Mouse (Mus musculus) kidney, postnatal 14 days (tissue): Measurements from ENCODE around the gene Lrrfip1.

ENCODE experiments used
- DNase-seq: peaks from one replicate; pipeline ENCODE4 v3.0.0; 2022; ENCODE audit warnings: mixed read lengths

The Lrrfip1 gene

GRCm38 (mm10) chr1:91057311-91058245 lies 59.0 kb downstream of the Lrrfip1 start:
- no peak for DNase-seq

GRCm38 (mm10) chr1:91058251-91058650 lies 59.7 kb downstream of the Lrrfip1 start:
- DNase-seq, result no peak

- DNase-seq, result no peak
These were observed 61.5 kb downstream of the Lrrfip1 start for GRCm38 (mm10) chr1:91059792-91060604.

- peak; percentile 56 for DNase-seq
These were observed 62.6 kb downstream of the Lrrfip1 start for GRCm38 (mm10) chr1:91061105-91061504.

DNA sequence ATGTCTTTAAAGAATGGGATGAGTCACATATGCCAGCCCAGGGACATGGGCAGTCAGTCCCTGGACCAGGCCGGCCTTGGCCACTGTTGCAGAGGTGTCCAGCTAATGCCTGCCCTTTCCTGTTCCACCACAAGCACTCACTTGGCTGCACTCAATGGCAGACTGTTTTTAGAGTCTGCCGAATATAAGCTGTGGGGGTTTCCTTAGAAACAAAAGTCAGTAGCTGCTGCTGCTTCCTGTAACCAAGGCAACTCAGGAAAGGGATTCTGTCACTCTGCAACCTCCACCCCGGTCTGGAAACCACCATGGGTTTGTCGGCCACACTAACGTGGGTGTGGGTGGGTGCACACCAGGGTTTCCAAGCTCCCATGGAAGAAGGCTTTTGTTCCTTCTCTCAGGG lies 63.8 kb downstream of the Lrrfip1 start:
- DNase-seq, result peak; percentile 63

- DNase-seq, result no peak
These were observed 65.5 kb downstream of the Lrrfip1 start for GRCm38 (mm10) chr1:91064053-91064452.

GRCm38 (mm10) chr1:91064903-91065525 lies 66.5 kb downstream of the Lrrfip1 start:
- peak; percentile 51 for DNase-seq

DNA sequence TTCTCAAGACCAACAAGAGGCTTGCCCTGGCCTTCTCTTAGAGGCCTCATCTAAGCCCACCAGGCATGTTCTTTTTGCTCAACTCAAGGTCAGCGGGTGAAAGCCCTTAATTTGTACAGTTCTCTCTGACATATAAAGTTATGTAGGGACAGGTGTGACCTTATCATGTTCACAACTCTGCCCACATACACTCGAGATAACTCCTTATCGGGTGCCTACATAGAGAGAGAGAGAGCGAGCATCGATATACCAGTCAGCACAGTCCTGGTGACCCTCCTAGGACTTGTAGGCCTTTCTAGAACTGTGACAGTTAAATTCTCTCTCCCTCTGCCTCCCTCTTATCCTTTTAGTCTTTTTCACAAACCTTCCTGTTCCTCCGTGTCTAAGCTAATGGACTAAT lies 67.5 kb downstream of the Lrrfip1 start:
- no peak for DNase-seq

GRCm38 (mm10) chr1:91066599-91066998 lies 68.1 kb downstream of the Lrrfip1 start:
- no peak for DNase-seq

GRCm38 (mm10) chr1:91067716-91068115 lies 69.2 kb downstream of the Lrrfip1 start:
- no peak for DNase-seq

DNA sequence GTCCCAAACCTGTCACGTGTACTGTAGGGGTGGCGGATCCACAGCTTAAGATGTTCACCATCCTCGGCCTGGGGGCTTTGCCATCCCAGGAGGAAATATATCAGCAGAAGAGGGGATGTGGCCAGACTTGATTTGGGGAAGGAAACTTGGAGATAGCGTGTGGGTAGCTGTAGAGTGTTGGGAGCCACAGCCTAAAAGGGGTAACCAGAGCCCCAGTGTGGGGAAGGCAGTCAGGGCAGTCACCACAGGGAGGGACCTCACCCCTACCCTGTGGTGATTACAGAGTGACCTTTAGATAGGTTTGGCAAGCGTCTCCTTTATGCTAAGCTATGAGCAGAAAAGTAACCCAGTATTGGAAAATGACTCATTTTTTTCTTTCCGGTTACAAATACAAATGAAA lies 71.0 kb downstream of the Lrrfip1 start:
- DNase-seq, result no peak

DNA sequence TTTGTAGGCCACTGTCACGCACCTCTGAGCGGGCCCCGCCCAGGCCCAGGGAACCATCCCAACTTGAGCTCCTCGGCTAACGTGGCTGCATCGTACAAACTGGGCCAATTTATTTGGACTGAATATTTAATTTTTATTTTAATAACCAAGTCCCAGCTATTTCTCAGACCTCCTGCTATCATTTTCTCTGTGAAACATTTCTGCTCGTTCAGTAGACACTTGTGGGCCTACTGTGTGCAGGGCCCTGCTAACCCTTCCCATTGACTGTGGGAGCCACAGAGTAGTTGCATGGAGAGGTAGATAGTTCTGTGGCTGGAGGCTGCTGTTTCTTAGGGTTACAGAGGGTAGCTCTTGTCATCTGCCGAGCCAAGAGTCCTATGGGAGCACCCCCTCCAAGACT lies 72.0 kb downstream of the Lrrfip1 start:
- DNase-seq, result no peak

DNA sequence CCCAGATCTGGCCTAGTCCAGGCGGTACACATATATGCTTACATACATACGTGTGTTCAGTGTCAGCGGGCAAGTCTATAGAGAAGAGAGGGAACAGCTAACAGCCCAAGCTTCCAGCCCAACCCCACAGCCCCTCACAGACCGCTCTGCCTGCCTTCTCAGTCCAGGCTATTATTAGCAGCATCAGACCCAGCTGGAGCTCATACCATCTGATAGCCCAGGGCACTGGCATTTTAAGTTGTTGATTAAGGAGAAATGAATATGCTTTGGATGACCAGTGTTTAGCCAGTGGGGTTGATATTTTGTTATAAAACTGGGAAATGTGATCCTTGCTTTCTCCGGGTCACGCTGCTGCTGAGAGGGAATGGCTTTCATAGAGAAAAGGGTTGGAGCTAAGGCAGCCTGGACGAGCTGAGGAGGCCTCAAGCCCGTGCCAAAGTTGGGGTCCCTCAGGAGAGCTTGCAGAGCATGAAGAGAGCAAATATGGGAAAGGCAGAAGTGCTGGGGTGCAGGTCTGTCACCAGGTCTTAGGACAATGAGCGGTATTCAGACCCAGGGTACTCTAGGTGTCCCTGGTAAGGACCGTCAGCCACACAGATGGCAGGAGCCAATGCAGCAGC lies 73.2 kb downstream of the Lrrfip1 start:
- no peak for DNase-seq

DNA sequence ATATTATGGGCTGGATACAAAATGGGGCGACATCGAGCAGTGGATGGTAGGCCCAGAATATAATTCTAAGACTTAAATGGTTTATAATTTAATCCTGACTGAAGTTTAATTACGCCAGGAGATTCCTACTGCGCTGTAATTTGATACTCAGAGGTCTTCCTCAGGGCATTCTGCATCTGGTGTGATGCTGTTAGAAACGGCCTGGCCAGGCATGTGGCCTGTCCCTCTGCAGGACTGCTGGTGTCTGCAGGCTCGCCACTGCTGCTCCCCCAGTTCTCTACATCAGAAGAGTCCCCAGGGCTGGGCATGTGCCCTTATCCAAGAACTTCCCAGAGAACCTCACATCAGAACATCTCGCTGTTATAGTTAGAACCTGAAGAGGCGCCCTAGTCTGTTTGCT lies 78.4 kb downstream of the Lrrfip1 start:
- DNase-seq, result no peak

GRCm38 (mm10) chr1:91077456-91077855 lies 78.9 kb downstream of the Lrrfip1 start:
- DNase-seq, result no peak

- no peak for DNase-seq
These were observed 79.4 kb downstream of the Lrrfip1 start for GRCm38 (mm10) chr1:91077980-91078379.

DNA sequence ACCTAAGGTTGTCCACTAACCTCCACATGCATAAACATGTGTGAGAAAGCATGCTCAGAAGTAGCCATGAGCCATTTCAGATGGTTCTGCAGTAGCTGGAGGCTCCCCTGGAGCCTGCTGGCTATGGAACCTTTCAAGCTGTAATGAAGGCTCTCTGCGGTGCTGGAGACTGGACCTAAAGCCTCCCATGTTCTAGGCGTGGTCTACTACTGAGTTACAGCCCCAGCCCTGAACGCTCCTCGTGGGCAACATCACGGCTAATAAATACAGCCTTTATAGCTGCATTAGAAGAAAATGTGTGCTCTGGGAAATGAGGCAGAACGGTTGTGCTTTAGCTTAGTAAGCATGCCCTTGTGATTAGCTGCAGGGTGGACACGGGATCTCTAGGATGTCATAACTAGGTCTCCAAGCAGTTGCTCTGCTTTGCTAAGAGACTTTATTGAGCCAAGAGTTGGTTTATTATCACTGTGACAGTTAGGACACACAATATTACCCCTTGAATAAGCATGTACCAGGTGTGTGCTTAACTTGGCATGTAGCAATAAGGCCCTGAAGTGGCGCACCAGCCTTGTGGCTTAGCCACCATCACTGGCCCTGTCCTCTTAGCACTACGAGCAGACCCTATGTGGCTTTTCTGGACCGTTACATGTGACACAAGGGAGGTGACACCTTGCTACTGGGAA lies 81.3 kb downstream of the Lrrfip1 start:
- DNase-seq, result no peak

- no peak for DNase-seq
These were observed 81.8 kb downstream of the Lrrfip1 start for GRCm38 (mm10) chr1:91080423-91080749.

GRCm38 (mm10) chr1:91084374-91084773 lies 85.8 kb downstream of the Lrrfip1 start:
- no peak for DNase-seq

DNA sequence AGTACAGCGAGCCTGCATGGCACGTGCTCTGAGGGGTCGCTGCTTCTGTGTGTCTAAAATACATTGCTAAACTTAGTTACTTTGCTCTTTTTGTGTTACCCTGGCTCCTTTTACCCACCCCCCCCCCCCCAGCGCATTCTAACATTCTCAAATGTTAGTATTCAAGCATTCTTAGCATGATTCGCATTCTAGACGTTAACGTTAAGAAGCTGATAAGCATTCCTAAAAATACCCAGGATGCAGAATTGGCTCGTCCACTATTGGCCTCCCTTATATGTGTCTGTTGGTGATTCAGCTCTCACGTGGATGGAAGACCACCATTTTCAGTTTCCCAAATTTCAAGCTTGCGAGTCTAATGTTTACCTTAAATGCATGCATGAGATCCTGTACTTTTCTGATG lies 86.5 kb downstream of the Lrrfip1 start:
- DNase-seq, result no peak

DNA sequence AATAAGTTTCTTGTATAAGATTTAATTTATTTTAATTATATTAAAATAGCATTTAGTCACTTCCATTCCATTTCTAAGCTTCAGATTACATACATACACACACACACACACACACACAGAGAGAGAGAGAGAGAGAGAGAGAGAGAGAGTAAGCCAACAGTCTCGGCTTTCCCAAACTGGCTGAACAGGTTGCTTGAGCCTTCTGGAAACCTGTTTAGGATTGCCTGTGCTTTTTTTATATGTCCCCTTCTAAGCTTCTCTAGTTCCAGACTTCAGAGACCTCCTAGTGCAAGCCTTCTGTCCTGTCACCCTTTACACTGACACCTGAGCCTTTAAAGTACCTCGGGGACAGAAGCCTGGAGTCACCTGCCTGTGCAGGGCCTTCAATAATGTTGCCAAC lies 87.1 kb downstream of the Lrrfip1 start:
- no peak for DNase-seq

DNA sequence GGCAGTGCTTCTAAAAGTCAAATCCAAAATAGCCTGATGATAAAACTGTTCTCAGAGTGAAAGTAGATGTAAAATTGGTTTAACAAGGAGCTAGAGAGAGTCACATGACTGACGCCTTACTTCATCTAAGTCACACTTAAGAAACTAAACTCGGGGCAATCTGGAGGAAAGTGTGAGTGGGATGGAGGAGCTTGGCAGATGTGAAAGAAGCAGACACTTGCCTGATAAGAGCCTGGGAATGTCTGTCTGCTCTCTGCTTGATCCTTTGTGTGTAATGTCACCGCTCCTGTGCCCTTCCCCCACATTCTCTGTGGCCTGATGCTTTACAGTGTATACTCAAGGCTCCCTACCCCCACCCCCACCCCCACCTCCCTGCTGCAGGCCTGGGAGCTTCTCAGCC lies 87.8 kb downstream of the Lrrfip1 start:
- DNase-seq, result no peak

DNA sequence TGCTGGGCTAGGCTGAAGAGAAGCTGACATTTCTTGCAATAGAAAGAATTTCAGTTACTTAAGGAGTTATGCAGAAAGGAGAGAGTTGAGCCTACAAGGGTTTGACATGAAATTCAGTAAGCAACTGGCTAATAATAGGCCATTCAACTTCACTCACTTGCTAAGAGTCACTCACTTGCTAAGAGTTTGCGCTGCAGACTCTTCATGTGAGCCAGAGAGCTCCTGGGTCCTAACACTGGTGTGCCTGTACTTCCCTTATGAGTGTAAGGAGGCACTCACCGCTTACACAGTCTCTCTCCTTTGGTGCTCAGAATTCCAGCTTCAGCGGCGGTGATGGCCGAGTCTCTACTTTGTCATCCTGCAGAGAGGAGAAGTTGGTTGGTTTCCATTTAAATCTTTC lies 88.2 kb downstream of the Lrrfip1 start:
- no peak for DNase-seq
